Mouse (Mus musculus): Measurements from ENCODE around the gene Mast4.

Mast4 gene

DNA sequence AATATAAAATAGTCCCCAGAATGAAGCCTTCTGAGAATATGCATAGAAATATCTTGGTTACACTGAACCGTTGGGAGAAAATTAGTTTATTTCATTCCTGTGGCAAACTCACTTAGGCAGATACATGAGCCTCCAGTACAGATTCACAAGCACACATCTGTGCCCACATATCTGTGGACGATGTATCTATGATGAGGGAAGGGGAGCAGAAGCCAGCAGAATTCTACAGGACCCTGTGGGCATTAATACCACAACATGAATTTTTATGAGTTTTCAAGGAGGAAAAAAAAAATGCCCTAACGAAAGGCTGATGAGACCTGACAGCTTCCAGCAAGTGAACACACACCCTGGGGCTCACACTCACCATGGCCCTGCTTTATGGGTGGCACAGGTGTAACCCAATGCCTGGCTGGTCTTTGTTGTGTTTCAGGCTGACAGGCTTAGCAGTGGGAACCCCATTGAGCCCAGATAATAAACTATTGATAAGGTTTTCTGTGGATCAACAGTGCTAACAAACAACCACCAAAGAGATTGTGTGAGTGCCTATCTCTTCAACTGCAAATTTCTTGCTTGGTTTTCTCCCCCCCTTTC is 17.4 kb downstream of the Mast4 start:
- no peak for DNase-seq (ENCODE audit: inconsistent ontology term)

DNA sequence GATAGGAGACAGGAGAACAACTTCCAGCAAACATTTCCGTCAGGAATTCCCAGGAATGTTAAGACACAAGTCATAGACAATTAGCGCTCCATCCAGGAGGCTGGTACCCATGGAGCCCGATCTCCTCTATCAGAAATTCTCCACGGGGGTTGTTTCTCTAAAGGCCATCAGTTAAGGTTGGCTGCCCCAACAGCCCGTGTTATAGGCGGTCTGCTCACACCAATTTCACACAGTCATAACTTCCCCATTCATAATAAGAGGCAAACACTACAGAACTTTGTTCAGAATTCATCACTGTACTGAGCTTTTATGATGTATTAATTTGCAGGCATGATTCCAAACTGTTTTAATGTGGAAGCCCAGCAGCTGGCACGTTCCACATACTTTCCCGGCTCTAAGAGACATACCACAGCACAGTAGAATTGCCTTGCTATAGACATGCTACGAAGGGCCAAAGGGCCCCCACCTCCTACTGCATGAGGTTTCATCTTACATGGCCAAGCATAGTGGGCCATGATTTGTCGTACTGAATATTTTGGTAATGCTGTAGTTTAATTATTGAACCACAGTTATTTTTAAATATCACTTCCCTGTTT is 19.1 kb downstream of the Mast4 start:
- DNase-seq (ENCODE audit: inconsistent ontology term) = peak; percentile 32

DNA sequence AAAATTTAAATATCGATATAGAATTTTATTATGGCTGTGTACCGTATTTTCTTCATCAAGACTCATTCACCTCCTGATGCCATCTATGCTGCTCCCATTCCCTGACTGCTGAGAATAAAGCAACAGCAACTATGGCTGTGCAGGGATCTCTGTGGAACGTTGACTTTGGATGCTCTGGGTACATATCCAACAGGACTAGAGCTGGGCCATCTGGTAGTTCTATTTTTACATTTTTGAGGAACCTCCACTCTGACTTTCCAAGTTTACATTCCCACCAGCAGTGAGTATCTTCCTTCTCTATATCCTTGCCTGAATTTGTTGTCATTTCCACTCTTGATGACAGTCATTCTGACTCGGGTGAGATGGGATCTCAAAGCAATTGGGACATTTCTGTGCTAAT is 26.0 kb downstream of the Mast4 start:
- DNase-seq (ENCODE audit: inconsistent ontology term) = no peak

GRCm38 (mm10) chr13:103303826-103304225 is 30.5 kb downstream of the Mast4 start:
- DNase-seq (ENCODE audit: inconsistent ontology term) = no peak

GRCm38 (mm10) chr13:103302508-103302907 is 31.8 kb downstream of the Mast4 start:
- no peak for DNase-seq (ENCODE audit: inconsistent ontology term)

DNA sequence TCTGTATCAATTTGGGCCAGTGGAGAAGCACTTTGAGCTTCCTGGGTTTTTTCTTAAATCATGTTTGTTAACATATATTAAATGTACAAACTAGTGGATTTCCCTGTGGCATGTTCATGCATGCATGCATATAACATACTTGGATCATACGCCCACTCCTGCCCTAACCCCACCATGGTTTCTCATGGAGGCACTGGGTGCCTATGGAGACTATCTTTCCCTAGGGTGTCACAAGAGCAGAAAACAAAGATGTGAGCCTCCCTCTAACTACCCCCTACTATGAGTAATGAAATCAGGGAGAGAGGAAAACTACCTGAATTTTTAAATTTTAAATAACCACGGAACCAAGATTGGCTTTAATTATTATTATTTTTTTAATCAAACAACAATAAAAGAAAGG is 32.2 kb downstream of the Mast4 start:
- DNase-seq (ENCODE audit: inconsistent ontology term) = no peak

DNA sequence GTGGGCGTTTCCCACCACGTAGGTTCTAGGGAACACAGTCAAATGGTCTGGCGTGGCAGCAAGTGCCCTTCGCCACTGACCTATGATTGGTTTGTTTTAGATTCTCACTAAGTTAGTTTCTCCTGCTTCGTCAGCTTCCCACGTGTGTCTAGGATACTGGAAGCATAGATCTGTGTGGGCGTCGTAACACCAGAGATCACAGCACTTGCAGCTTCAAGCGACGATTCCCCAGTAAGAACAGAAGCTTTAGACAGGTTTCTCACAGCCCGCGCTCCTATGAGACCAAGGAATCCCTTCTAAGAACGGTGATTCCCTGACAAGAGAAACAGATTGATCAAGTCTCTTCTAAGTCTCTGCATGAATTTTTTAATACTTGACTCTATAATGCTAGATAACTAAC is 39.9 kb downstream of the Mast4 start:
- DNase-seq (ENCODE audit: inconsistent ontology term) = no peak

- DNase-seq (ENCODE audit: inconsistent ontology term) = no peak
Measured at GRCm38 (mm10) chr13:103293121-103293520, 41.2 kb downstream of the Mast4 start.

- DNase-seq (ENCODE audit: inconsistent ontology term) = no peak
Measured at GRCm38 (mm10) chr13:103291098-103291497, 43.2 kb downstream of the Mast4 start.

DNA sequence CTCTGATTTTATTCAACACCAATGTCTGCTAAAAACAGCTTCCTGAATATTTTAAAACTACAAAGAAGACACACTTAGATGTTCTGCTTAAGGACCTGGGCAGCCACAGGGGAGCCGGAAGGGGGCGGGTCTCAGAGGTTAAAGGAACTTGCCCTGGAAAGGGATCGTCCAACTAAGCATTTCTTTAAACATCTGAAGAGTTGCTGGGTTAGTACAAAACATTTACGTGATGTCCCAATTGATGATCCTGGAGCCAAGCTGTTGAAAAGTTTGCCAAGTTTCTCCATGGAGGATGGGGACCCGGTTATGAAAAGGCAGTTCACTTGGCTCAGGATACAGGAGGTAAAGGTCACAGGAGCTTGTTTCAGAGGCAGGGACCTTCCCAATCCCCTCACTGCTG is 48.5 kb downstream of the Mast4 start:
- no peak for DNase-seq (ENCODE audit: inconsistent ontology term)

GRCm38 (mm10) chr13:103285036-103285435 is 49.3 kb downstream of the Mast4 start:
- no peak for DNase-seq (ENCODE audit: inconsistent ontology term)

DNA sequence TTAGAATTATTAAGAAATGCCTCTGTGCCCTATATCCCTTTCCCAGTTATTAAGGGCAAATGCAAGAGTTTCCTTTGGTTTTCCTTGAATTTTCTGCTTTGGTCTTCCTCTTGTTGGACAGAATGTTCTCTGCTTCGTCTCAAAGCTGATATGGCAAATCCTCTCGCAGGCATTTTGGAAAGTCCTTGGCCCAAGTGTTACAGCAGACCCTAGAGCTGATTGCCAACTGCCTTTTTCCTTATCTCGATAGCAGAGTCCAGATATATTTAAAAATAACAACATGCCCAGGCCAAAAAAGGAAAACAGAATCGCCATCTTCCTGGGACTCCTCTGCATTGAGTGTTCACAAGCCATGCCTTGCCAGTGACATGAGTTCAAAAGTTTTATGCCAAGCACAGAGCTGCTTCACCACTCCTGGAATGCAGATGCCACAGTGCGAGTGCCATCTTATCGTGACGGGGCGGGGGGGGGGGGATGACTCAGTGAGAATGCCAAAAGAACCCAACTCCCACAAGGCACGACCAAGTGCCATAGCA is 63.4 kb downstream of the Mast4 start:
- DNase-seq (ENCODE audit: inconsistent ontology term) = no peak

DNA sequence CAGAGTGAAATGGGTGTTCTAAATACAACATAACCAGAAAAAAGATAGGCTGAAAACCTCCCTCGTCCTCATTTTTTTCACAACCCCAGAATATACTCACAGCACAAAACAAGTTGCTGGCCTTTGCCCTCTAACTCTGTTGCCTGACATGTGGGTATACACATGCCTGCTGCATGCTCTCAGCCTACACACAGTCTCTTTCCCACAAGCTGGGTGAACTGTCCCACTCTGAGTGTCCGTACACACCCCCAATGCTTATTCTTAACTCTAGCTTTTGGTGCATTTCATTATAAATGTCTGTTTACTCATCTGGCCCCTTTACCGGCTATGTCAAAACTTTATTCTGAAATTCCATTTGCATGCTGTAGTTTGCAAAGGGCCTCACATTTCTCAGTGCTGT is 71.6 kb downstream of the Mast4 start:
- DNase-seq (ENCODE audit: inconsistent ontology term) = no peak

GRCm38 (mm10) chr13:103262061-103262460 is 72.2 kb downstream of the Mast4 start:
- no peak for DNase-seq (ENCODE audit: inconsistent ontology term)

- no peak for DNase-seq (ENCODE audit: inconsistent ontology term)
Measured at GRCm38 (mm10) chr13:103260414-103260813, 73.9 kb downstream of the Mast4 start.

DNA sequence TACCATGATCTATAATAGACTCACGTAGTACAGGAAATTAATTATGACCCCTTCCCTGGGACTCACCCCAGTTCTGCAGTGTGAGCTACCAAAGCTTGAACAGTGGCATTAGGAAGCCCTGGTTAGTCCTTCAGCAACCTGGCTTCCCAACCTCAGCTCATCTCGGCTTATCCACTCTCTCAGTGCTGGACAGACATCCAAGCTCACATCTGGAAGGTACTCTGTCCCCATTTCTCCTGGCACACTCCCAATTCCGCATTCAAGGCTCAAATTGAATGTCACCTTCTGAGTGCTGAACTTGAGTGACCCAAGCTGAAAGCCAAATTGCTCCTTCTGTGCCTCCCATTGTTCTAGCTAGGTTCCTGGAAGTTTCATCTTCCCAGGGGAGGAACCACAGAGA is 76.2 kb downstream of the Mast4 start:
- DNase-seq (ENCODE audit: inconsistent ontology term) = no peak

- no peak for DNase-seq (ENCODE audit: inconsistent ontology term)
Measured at GRCm38 (mm10) chr13:103254861-103255260, 79.4 kb downstream of the Mast4 start.

DNA sequence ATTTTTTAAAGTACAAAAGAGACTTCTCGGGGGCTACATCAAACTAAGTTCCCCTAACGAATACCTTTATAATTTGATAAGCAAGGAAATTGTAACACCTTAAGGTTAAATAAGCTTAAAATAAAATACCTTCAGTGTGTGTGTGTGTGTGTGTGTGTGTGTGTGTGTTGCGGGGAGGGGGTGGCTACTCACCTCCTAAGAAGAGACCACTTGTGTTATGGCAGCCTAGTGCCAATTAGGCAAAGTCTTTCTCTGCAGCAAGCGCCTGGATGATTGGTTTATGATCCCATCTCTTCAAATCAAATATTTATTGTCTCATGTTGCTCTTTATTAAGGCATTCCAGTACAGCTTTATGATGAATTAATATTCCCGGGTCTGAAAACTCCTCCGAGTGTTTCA is 81.2 kb downstream of the Mast4 start:
- no peak for DNase-seq (ENCODE audit: inconsistent ontology term)

- DNase-seq (ENCODE audit: inconsistent ontology term) = peak; percentile 19
Measured at GRCm38 (mm10) chr13:103248102-103249054, 85.9 kb downstream of the Mast4 start.

DNA sequence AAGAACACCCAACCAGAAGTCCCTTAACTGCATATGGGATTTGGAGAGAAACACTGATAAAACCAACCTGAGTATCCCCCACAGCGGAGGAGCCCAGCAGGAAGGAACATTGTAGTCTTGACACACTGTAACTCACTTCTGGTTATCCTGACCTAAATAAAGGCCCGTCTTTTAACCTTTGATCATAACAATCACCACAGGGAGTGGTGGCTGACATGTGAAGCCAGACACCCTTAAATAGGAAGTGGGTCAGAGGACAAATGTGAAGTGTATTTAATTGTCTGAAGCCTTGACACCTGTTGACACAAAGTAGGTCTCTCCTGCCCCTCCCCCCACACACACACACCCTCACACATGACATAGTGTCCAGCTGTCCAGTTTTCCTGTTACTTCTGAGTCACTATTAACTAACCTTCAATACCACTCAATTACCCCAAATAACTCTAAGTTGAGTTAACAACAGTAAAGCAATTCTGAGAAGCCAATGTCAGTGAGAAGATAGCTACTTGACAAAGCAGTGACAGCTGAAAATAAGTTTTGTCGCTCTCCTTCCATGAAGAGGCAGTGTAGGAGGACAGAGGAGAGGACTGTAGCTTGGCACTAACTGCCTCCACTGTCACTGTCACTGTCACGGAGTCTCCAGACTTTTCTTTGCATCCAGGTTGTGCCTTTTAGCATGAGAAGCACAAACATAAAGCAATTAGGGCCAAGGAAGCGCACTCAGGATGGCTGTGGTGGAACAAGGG is 87.2 kb downstream of the Mast4 start:
- DNase-seq (ENCODE audit: inconsistent ontology term) = no peak

DNA sequence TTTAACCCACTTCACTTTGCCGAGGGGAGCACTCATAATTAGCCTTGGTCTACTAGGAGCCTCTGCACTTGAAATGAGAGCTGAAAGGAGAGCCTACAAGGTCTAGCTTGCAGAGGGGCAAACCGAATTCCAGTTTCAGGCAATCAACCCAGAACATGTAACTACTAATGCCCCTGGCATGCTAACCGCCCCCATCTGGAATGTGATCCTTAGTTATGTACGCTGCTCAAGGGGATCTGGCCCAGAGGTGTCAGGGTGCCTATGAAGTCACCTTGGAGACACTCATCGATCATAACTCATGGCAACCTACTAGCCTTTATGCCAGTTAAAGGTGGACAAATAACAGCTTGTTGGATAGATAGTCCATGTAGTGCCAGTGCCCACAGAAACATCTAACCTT is 88.9 kb downstream of the Mast4 start:
- DNase-seq (ENCODE audit: inconsistent ontology term) = no peak

DNA sequence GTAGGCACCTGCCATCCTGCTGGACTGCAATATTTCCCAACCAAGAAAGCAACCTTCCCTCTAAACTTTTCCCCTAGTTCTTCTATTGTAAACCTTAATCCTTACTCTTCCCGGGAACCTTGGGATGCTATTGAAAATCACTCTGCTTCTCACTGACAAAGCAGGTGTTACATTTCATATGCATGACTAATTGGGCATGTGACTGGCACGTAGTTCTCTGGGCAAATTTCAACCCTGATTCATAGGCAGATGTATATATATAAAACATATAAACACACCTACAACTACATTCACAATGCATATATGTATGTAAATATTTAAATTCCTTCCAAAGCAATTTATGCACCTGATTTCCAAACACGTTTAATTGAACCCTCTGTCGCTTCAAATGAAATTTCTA is 90.2 kb downstream of the Mast4 start:
- DNase-seq (ENCODE audit: inconsistent ontology term) = no peak
